Comparison of ENCODE assay signal across 8 mouse cellular contexts in genomic region chr5:149440180-149440573, GRCm38 (mm10). TPM values are rescaled to one million over a fixed set of nuclear protein-coding genes. Genes with fewer than 3 reads are reported as not detected.
A peak's percentile ranks its signal among the peaks of the same experiment; 100 is the strongest.
DNase-seq lines count a peak whose midpoint lies in the region; ATAC-seq and TF ChIP-seq lines count a peak whose summit lies in the region.

No protein-coding gene starts in this region.

- under 1% methylated on average over 18 of the region's 18 CpGs for WGBS in embryonic facial prominence, embryonic 15.5 days
- under 1% methylated on average over 18 of the region's 18 CpGs for WGBS in heart, embryonic 14.5 days
- 1% methylated on average over 18 of the region's 18 CpGs for WGBS in lung, adult 2 months

- H3K9ac ChIP-seq in embryonic facial prominence, embryonic 15.5 days: peak overlapping the region; percentile 33; the same call in 1 of the 2 replicates
- H3K9ac ChIP-seq in heart, embryonic 14.5 days (ENCODE audit: low read length): peak overlapping the region; percentile 66

- no peak for TF ChIP-seq CTCF in layer of hippocampus, adult 2 months (conservative IDR thresholded peaks at IDR 0.05)
- TF ChIP-seq CTCF in lung, adult 2 months (IDR thresholded peaks at IDR 0.05; ENCODE audit: insufficient read depth, low read length): no peak

- no peaks in the 10 kb centered on the region for H3K9me3 ChIP-seq in embryonic facial prominence, embryonic 15.5 days (replicated peaks)
- H3K9me3 ChIP-seq in heart, embryonic 14.5 days (ENCODE audit: control insufficient read depth, low read length): no peaks in the 10 kb centered on the region

- H3K4me2 ChIP-seq in embryonic facial prominence, embryonic 15.5 days (replicated peaks): peak overlapping the region; percentile 84
- H3K4me2 ChIP-seq in heart, embryonic 14.5 days (ENCODE audit: low read length): peak overlapping the region; percentile 85

- H3K4me3 ChIP-seq in embryonic facial prominence, embryonic 15.5 days (replicated peaks): peak overlapping the region; percentile 43
- peak overlapping the region; percentile 42 to 58 for H3K4me3 ChIP-seq in heart, embryonic 14.5 days (ENCODE audit: control insufficient read depth in 1 of 2, insufficient read depth in 1 of 2, low read depth in 1 of 2, low read length in 2 of 2)
- peak overlapping the region; percentile 58 for H3K4me3 ChIP-seq in layer of hippocampus, adult 2 months
- peak overlapping the region; percentile 15 for H3K4me3 ChIP-seq in lung, adult 2 months (replicated peaks; ENCODE audit: extremely low read depth, low read depth, low read length)

- DNase-seq in urinary bladder, postnatal 14 days (ENCODE audit: low spot score): peak; percentile 64
- no peak for DNase-seq in urinary bladder, adult 2 months (ENCODE audit: low spot score)
- peak; percentile 68 to 74 for DNase-seq in layer of hippocampus, adult 2 months (ENCODE audit: low spot score in 2 of 2)
- peak; percentile 40 for DNase-seq in lung, adult 2 months
- peak; percentile 34 for DNase-seq in ovary, postnatal 14 days (ENCODE audit: low spot score)
- peak; percentile 32 for DNase-seq in urinary bladder, postnatal 25 days (ENCODE audit: low spot score)

- 0 out of 2 replicates have a peak, but pooled peaks cover 3% of the 10 kb centered on the region for H3K27me3 ChIP-seq in embryonic facial prominence, embryonic 15.5 days
- H3K27me3 ChIP-seq in heart, embryonic 14.5 days (ENCODE audit: control insufficient read depth, insufficient read depth, low read length): no peaks in the 10 kb centered on the region

- H3K4me1 ChIP-seq in embryonic facial prominence, embryonic 15.5 days: peaks cover 17% of the 10 kb centered on the region
- peaks cover 5 to 9% of the 10 kb centered on the region in 2 experiments; a peak in 3 of 4 replicates for H3K4me1 ChIP-seq in heart, embryonic 14.5 days (ENCODE audit: control insufficient read depth in 2 of 2, insufficient read depth in 2 of 2, low read length in 2 of 2)
- peaks cover 5% of the 10 kb centered on the region; the same call in 1 of the 2 replicates for H3K4me1 ChIP-seq in lung, adult 2 months (ENCODE audit: control insufficient read depth, insufficient read depth, low read length)

- TF ChIP-seq POLR2A in lung, adult 2 months (IDR thresholded peaks at IDR 0.05; ENCODE audit: borderline replicate concordance, extremely low read depth, low read depth, low read length): no peak

- peak overlapping the region; percentile 79 for H3K27ac ChIP-seq in embryonic facial prominence, embryonic 15.5 days (replicated peaks)
- peak overlapping the region; percentile 20 to 65 for H3K27ac ChIP-seq in heart, embryonic 14.5 days (replicated peaks in 1 of 2; ENCODE audit: control insufficient read depth in 1 of 2, insufficient read depth in 1 of 2, low read depth in 2 of 2, low read length in 2 of 2)
- peak overlapping the region; percentile 74 for H3K27ac ChIP-seq in layer of hippocampus, adult 2 months

- no peaks in the 10 kb centered on the region for H3K36me3 ChIP-seq in embryonic facial prominence, embryonic 15.5 days
- H3K36me3 ChIP-seq in heart, embryonic 14.5 days (ENCODE audit: control insufficient read depth, insufficient read depth, low read length): no peaks in the 10 kb centered on the region

- peak; percentile 78 for ATAC-seq in embryonic facial prominence, embryonic 15.5 days (ENCODE audit: insufficient number of reproducible peaks, low FRiP score, low TSS enrichment, low read depth)
- no peak for ATAC-seq in heart, embryonic 14.5 days (ENCODE audit: insufficient number of reproducible peaks, insufficient read depth, low FRiP score, low read depth)

RNA-seq across cellular contexts. Expression of gene Tex26, which starts 0.7 kb away (rescaled TPM):
- 0.21 and 0.37 TPM in 2 replicates for polyA plus RNA-seq in urinary bladder, adult 2 months (2012; rRNA removed)
- polyA plus RNA-seq in embryonic facial prominence, embryonic 15.5 days (2015; fragmentation: Nextera tagmentation; extraction: Ambion mirVana): 1.4 and 1.7 TPM in 2 replicates
- 0.46 and 0.71 TPM in 2 replicates for polyA plus RNA-seq in heart, embryonic 14.5 days (2014; fragmentation: Nextera tagmentation; extraction: Ambion mirVana)
- total RNA-seq in layer of hippocampus, adult 2 months (2021): under 1 TPM; 0.49 to 0.69 TPM
- polyA plus RNA-seq in lung, adult 2 months (2012; rRNA removed): 0.91 and 1.5 TPM in 2 replicates

RNA-seq across cellular contexts. Expression of gene Medag, which starts 28.6 kb away (rescaled TPM):
- polyA plus RNA-seq in urinary bladder, adult 2 months (2012; rRNA removed): 30.4 and 31.6 TPM in 2 replicates
- 1.8 and 2.2 TPM in 2 replicates for polyA plus RNA-seq in embryonic facial prominence, embryonic 15.5 days (2015; fragmentation: Nextera tagmentation; extraction: Ambion mirVana)
- polyA plus RNA-seq in heart, embryonic 14.5 days (2014; fragmentation: Nextera tagmentation; extraction: Ambion mirVana): 2.2 TPM in 2 replicates
- 1 to 10 TPM; 3.9 to 4.0 TPM for total RNA-seq in layer of hippocampus, adult 2 months (2021)
- polyA plus RNA-seq in lung, adult 2 months (2012; rRNA removed): 5.2 and 7.1 TPM in 2 replicates
